Mouse (Mus musculus): Measurements from ENCODE around the gene Ky. TPM values are rescaled to one million over a fixed set of nuclear protein-coding genes. Genes with fewer than 3 reads are reported as not detected.

Gene Ky
- total and polyA plus RNA-seq, 3 experiments, result not detected

DNA sequence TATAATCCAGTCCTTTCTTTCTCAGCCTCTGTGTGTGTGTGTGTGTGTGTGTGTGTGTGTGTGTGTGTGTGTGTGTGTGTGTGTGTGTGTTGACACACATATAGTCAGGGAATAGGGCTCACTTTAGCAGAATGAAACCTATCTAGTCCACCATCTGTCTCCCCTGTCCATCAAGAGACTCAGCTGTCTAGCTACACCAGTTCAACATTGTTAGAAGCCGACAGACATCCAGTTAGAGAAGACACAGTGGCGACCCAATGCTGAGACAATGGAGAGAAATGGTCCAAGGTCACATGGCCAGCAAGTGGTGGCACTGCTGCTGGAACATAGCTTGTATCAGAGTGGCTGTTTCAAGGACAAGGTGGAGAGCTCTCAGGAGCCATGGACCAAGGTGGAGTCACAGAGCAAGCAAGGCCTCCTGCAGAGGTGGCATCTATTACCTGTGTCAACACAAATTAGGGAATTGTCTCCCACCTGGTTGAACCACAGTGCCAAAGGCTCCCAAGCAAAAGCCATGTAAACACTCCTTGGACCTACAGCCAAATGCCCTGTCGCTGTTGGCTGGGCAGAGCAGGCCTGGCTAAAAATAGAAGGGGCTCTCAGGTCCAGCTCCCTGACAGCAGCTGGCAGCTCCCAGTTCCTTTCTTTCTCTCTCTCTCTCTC is 703 bp upstream of the Ky start:
- no peaks in the 10 kb centered on the region for H3K27me3 ChIP-seq (ENCODE audit: control insufficient read depth in 1 of 2, insufficient read depth in 2 of 2, low read length in 2 of 2)
- H3K4me1 ChIP-seq (ENCODE audit: control insufficient read depth in 1 of 2, insufficient read depth in 2 of 2, low read length in 2 of 2), result no peaks in the 10 kb centered on the region
- TF ChIP-seq POLR2AphosphoS2 (IDR thresholded peaks at IDR 0.05; ENCODE audit: low read length) (no peak), NELFE (IDR thresholded peaks at IDR 0.05; ENCODE audit: low read depth, low read length) (no peak), JUND (IDR thresholded peaks at IDR 0.05; ENCODE audit: low read depth, low read length) (no peak), MAX (IDR thresholded peaks at IDR 0.05; ENCODE audit: low read length) (no peak), POLR2AphosphoS5 (IDR thresholded peaks at IDR 0.05; ENCODE audit: borderline replicate concordance, low read depth, low read length) (no peak), TBP (IDR thresholded peaks at IDR 0.05; ENCODE audit: low read depth, low read length) (no peak), E2F4 (IDR thresholded peaks at IDR 0.05; ENCODE audit: borderline replicate concordance, low read depth, low read length) (no peak), TAL1 (IDR thresholded peaks at IDR 0.05; ENCODE audit: low read length) (no peak), ZMIZ1 (IDR thresholded peaks at IDR 0.05; ENCODE audit: low read depth, low read length) (no peak), ETS1 (IDR thresholded peaks at IDR 0.05; ENCODE audit: low read depth, low read length) (no peak), UBTF (IDR thresholded peaks at IDR 0.05; ENCODE audit: borderline replicate concordance, insufficient read depth, low read depth, low read length) (no peak), EP300 (IDR thresholded peaks at IDR 0.05; ENCODE audit: low read depth in 1 of 2, low read length in 2 of 2) (no peak), MYB (IDR thresholded peaks at IDR 0.05; ENCODE audit: low read depth, low read length) (no peak)
- H3K79me2 ChIP-seq (ENCODE audit: control insufficient read depth, insufficient read depth, low read length, poor library complexity), result no peaks in the 10 kb centered on the region
- no peak overlapping the region for H3K27ac ChIP-seq (ENCODE audit: control insufficient read depth, low read depth, low read length)
- no peak overlapping the region for H3K9ac ChIP-seq (ENCODE audit: control insufficient read depth, low read depth, low read length, poor library complexity, severe bottlenecking)
- H3K4me3 ChIP-seq (ENCODE audit: control insufficient read depth in 1 of 2, insufficient read depth in 1 of 2, low read depth in 2 of 2, low read length in 2 of 2), result no peak overlapping the region
- DNase-seq (ENCODE audit: low read depth, low spot score), result no peak
- no peaks in the 10 kb centered on the region for H3K9me3 ChIP-seq (replicated peaks; ENCODE audit: insufficient read depth, low read length)
- no peaks in the 10 kb centered on the region for H3K36me3 ChIP-seq (ENCODE audit: control insufficient read depth in 1 of 2, insufficient read depth in 2 of 2, low read length in 2 of 2)

DNA sequence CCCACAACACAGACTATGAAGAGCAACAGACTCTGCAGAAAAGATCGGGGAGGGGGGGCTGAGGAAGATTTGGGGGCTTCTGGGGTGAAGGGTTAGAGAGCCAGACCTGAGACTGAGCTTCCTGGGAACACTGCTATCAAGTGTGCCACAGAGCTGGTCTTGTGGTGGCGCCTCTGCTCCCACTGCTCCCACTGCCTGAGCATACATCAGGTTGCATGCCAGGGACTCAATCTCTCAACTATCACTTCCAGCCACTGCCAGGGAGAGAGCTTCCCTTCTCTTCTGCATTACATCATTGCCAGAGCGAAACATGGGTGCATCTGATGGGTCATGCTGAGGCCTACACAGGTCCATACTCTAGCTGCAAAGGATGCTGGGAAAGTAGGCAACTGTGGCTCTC is 2.8 kb downstream of the Ky start:
- Histone ChIP-seq H3K36me3 (ENCODE audit: control insufficient read depth in 1 of 2, insufficient read depth in 2 of 2, low read length in 2 of 2) (no peaks in the 10 kb centered on the region), H3K4me1 (ENCODE audit: control insufficient read depth in 1 of 2, insufficient read depth in 2 of 2, low read length in 2 of 2) (no peaks in the 10 kb centered on the region), H3K9ac (ENCODE audit: control insufficient read depth, low read depth, low read length, poor library complexity, severe bottlenecking) (no peak overlapping the region), H3K27me3 (ENCODE audit: control insufficient read depth in 1 of 2, insufficient read depth in 2 of 2, low read length in 2 of 2) (no peaks in the 10 kb centered on the region), H3K4me3 (ENCODE audit: control insufficient read depth in 1 of 2, insufficient read depth in 1 of 2, low read depth in 2 of 2, low read length in 2 of 2) (no peak overlapping the region), H3K27ac (ENCODE audit: control insufficient read depth, low read depth, low read length) (no peak overlapping the region), H3K9me3 (replicated peaks; ENCODE audit: insufficient read depth, low read length) (no peaks in the 10 kb centered on the region), H3K79me2 (ENCODE audit: control insufficient read depth, insufficient read depth, low read length, poor library complexity) (no peaks in the 10 kb centered on the region)
- no peak for DNase-seq (ENCODE audit: low read depth, low spot score)
- TF ChIP-seq POLR2AphosphoS2 (IDR thresholded peaks at IDR 0.05; ENCODE audit: low read length), result no peak
- TF ChIP-seq NELFE (IDR thresholded peaks at IDR 0.05; ENCODE audit: low read depth, low read length), result no peak
- no peak for TF ChIP-seq MYC (IDR thresholded peaks at IDR 0.05; ENCODE audit: low read depth, low read length)
- TF ChIP-seq MYB (IDR thresholded peaks at IDR 0.05; ENCODE audit: low read depth, low read length), result no peak
- TF ChIP-seq E2F4 (IDR thresholded peaks at IDR 0.05; ENCODE audit: borderline replicate concordance, low read depth, low read length), result no peak
- TF ChIP-seq RAD21 (IDR thresholded peaks at IDR 0.05; ENCODE audit: low read depth, low read length), result no peak
- no peak for TF ChIP-seq UBTF (IDR thresholded peaks at IDR 0.05; ENCODE audit: borderline replicate concordance, insufficient read depth, low read depth, low read length)
